Mouse (Mus musculus) CH12.LX (cell line): ENCODE measurements around the gene Gm20388. TPM values are rescaled to one million over a fixed set of nuclear protein-coding genes. Genes with fewer than 3 reads are reported as not detected.

Experiments used
- DNase-seq: peaks from one replicate; pipeline ENCODE4 v3.0.0-alpha.2; 2013; ENCODE audit errors: extremely low read depth
- H3K27ac ChIP-seq: 2 replicates; pipeline ENCODE4 v1.5.1; 2012; ENCODE audit warnings: low read depth, mild to moderate bottlenecking, control low read depth, moderate library complexity; ENCODE audit not compliant: insufficient read depth
- H3K27me3 ChIP-seq: replicated peaks from 2 replicates; pipeline ENCODE3; 2012; ENCODE audit warnings: inconsistent platforms
- H3K36me3 ChIP-seq, 2 experiments: replicated peaks in 1 of 2; 2 replicates each; pipeline versions ENCODE3 to v1.6.1; 2012; ENCODE audit warnings: inconsistent platforms in 1 of 2, low read length in 1 of 2, mild to moderate bottlenecking in 1 of 2, mixed read lengths in 1 of 2, moderate library complexity in 1 of 2; ENCODE audit not compliant: control insufficient read depth in 1 of 2, insufficient read depth in 1 of 2
- H3K4me1 ChIP-seq, 2 experiments: 2 replicates each; pipeline ENCODE4 v1.6.1; 2012; ENCODE audit warnings: inconsistent platforms in 1 of 2, moderate library complexity in 1 of 2; ENCODE audit not compliant: insufficient read depth in 2 of 2, control insufficient read depth in 1 of 2
- H3K4me2 ChIP-seq: 2 replicates; pipeline ENCODE4 v1.6.1; 2012; ENCODE audit warnings: low read depth, mild to moderate bottlenecking, control low read depth; ENCODE audit not compliant: poor library complexity, insufficient read depth, severe bottlenecking
- H3K4me3 ChIP-seq, 3 experiments: fragments of 150-350 bp in 1 of 3; sonication (generic) in 1 of 3; replicated peaks in 1 of 3; 2 replicates each; pipeline versions ENCODE3 to v1.5.1; 2011 to 2012; ENCODE audit warnings: low read depth in 2 of 3, low read length in 2 of 3, mild to moderate bottlenecking in 2 of 3, moderate library complexity in 2 of 3, control low read depth in 1 of 3, improper control_type of control experiment in 1 of 3, inconsistent platforms in 1 of 3, mixed read lengths in 1 of 3; ENCODE audit not compliant: poor library complexity in 1 of 3
- H3K79me2 ChIP-seq: replicated peaks from 2 replicates; pipeline ENCODE4 v1.6.1; 2012; ENCODE audit warnings: mild to moderate bottlenecking, moderate library complexity; ENCODE audit not compliant: control insufficient read depth, poor library complexity, insufficient read depth, severe bottlenecking; ENCODE audit errors: extremely low read depth
- H3K9ac ChIP-seq: 2 replicates; pipeline ENCODE4 v1.6.1; 2012; ENCODE audit warnings: low read depth, mild to moderate bottlenecking, control low read depth, moderate library complexity; ENCODE audit not compliant: insufficient read depth
- H3K9me3 ChIP-seq: replicated peaks from 2 replicates; pipeline ENCODE3; 2012; ENCODE audit warnings: low read length, inconsistent platforms, mixed read lengths
- BHLHE40 ChIP-seq: IDR thresholded peaks from 2 replicates; pipeline ENCODE4 v1.6.1; 2011; ENCODE audit warnings: mild to moderate bottlenecking, low read depth, low read length, improper control_type of control experiment
- CHD1 ChIP-seq: IDR thresholded peaks from 2 replicates; pipeline ENCODE4 v1.6.1; 2012; ENCODE audit warnings: low read depth, low read length, improper control_type of control experiment, inconsistent platforms
- CHD2 ChIP-seq: IDR thresholded peaks from 2 replicates; pipeline ENCODE4 v1.6.1; 2011; ENCODE audit warnings: low read length, improper control_type of control experiment
- CTCF ChIP-seq, 2 experiments: IDR thresholded peaks in 1 of 2; conservative IDR thresholded peaks in 1 of 2; 2 replicates each; pipeline ENCODE4 v1.5.1; 2011 to 2012; ENCODE audit warnings: low read depth in 2 of 2, low read length in 2 of 2, improper control_type of control experiment in 1 of 2, inconsistent platforms in 1 of 2, mild to moderate bottlenecking in 1 of 2, moderate library complexity in 1 of 2
- ELF1 ChIP-seq: IDR thresholded peaks from 2 replicates; pipeline ENCODE4 v1.6.1; 2014; ENCODE audit warnings: low read depth, mild to moderate bottlenecking, inconsistent platforms, low read length, improper control_type of control experiment
- EP300 ChIP-seq: IDR thresholded peaks from 2 replicates; pipeline ENCODE4 v1.6.1; 2011; ENCODE audit warnings: low read length, improper control_type of control experiment
- ETS1 ChIP-seq: conservative IDR thresholded peaks from 2 replicates; pipeline ENCODE4 v1.6.1; 2012; ENCODE audit warnings: low read depth, mild to moderate bottlenecking, inconsistent platforms, low read length, improper control_type of control experiment, moderate library complexity
- GABPA ChIP-seq: IDR thresholded peaks from 2 replicates; pipeline ENCODE4 v1.6.1; 2012; ENCODE audit warnings: low read depth, low read length, improper control_type of control experiment, inconsistent platforms; ENCODE audit not compliant: insufficient replicate concordance
- HCFC1 ChIP-seq: IDR thresholded peaks from 2 replicates; pipeline ENCODE4 v1.6.1; 2012; ENCODE audit warnings: low read depth, mild to moderate bottlenecking, inconsistent platforms, low read length, improper control_type of control experiment
- IRF4 ChIP-seq: IDR thresholded peaks from 2 replicates; pipeline ENCODE4 v1.6.1; 2014; ENCODE audit warnings: low read depth, mild to moderate bottlenecking, inconsistent platforms, low read length, improper control_type of control experiment
- JUND ChIP-seq: conservative IDR thresholded peaks from 2 replicates; pipeline ENCODE4 v1.6.1; 2011; ENCODE audit warnings: low read depth, low read length, improper control_type of control experiment
- KAT2A ChIP-seq: IDR thresholded peaks from 2 replicates; pipeline ENCODE4 v1.6.1; 2012; ENCODE audit warnings: low read length, improper control_type of control experiment, inconsistent platforms; ENCODE audit not compliant: insufficient replicate concordance
- MAFK ChIP-seq: IDR thresholded peaks from 2 replicates; pipeline ENCODE4 v1.6.1; 2011; ENCODE audit warnings: low read length, improper control_type of control experiment; ENCODE audit not compliant: insufficient replicate concordance
- MAX ChIP-seq: IDR thresholded peaks from 2 replicates; pipeline ENCODE4 v1.6.1; 2011; ENCODE audit warnings: low read length, improper control_type of control experiment
- MAZ ChIP-seq: IDR thresholded peaks from 2 replicates; pipeline ENCODE4 v1.6.1; 2012; ENCODE audit warnings: low read depth, mild to moderate bottlenecking, inconsistent platforms, low read length, improper control_type of control experiment, moderate library complexity
- NELFE ChIP-seq: IDR thresholded peaks from 2 replicates; pipeline ENCODE4 v1.6.1; 2011; ENCODE audit warnings: low read depth, low read length, improper control_type of control experiment
- POLR2AphosphoS2 ChIP-seq: IDR thresholded peaks from 2 replicates; pipeline ENCODE4 v1.6.1; 2011; ENCODE audit warnings: low read depth, low read length, improper control_type of control experiment
- RCOR1 ChIP-seq: conservative IDR thresholded peaks from 2 replicates; pipeline ENCODE4 v1.6.1; 2012; ENCODE audit warnings: low read depth, mild to moderate bottlenecking, inconsistent platforms, low read length, improper control_type of control experiment
- TCF12 ChIP-seq: IDR thresholded peaks from 2 replicates; pipeline ENCODE4 v1.6.1; 2014; ENCODE audit warnings: low read depth, mild to moderate bottlenecking, inconsistent platforms, low read length, improper control_type of control experiment
- UBTF ChIP-seq: IDR thresholded peaks from 2 replicates; pipeline ENCODE4 v1.6.1; 2012; ENCODE audit warnings: low read depth, mild to moderate bottlenecking, inconsistent platforms, low read length, improper control_type of control experiment, moderate library complexity
- USF1 ChIP-seq: IDR thresholded peaks from 2 replicates; pipeline ENCODE4 v1.6.1; 2014; ENCODE audit warnings: low read depth, mild to moderate bottlenecking, inconsistent platforms, low read length, improper control_type of control experiment
- ZC3H11A ChIP-seq: IDR thresholded peaks from 2 replicates; pipeline ENCODE4 v1.6.1; 2012; ENCODE audit warnings: low read depth, mild to moderate bottlenecking, inconsistent platforms, low read length, improper control_type of control experiment
- ZKSCAN1 ChIP-seq: IDR thresholded peaks from 2 replicates; pipeline ENCODE4 v1.6.1; 2012; ENCODE audit warnings: low read depth, inconsistent platforms, low read length, improper control_type of control experiment, borderline replicate concordance
- ZNF384 ChIP-seq: IDR thresholded peaks from 2 replicates; pipeline ENCODE4 v1.6.1; 2012; ENCODE audit warnings: low read depth, low read length, improper control_type of control experiment, inconsistent platforms
- dilution Hi-C: fragments of 300-500 bp; cut with MboI; formaldehyde crosslinking; loops from 2 replicates; pipeline ENCODE4 v1.14.3; 2020; ENCODE audit warnings: low sequenced_read_pairs; ENCODE audit not compliant: extremely low pct_unique_long_range_greater_than_20kb, extremely low pct_ligation_motif_present
- in situ Hi-C: fragments of 300-500 bp; cut with MboI; formaldehyde crosslinking; loops from 3 replicates; pipeline ENCODE4 v1.14.3; 2019; ENCODE audit warnings: low sequenced_read_pairs, low pct_ligation_motif_present, low pct_unique_long_range_greater_than_20kb, mixed read lengths
- polyA plus RNA-seq: library from polyadenylated mRNA; unstranded; fragments of >175 nt; gene quantifications from 2 replicates; pipeline ENCODE4 v1.2.1, GENCODE M21; 2012; ENCODE audit warnings: low read depth; ENCODE audit not compliant: insufficient read length
- total RNA-seq, 2 experiments: library from RNA; depleted of rRNA; stranded (reverse); fragments of 300-350 nt in 1 of 2; fragments of >200 nt in 1 of 2; gene quantifications; 2 replicates each; pipeline ENCODE4 v1.2.3; 2012 to 2014

Gene Gm20388
- total and polyA plus RNA-seq, 3 experiments: 14.8 to 26.3 (median 22.2) TPM

- Histone ChIP-seq H3K36me3 (no peaks in the 10 kb centered on the region), H3K79me2 (no peaks in the 10 kb centered on the region), H3K9ac (no peak overlapping the region), H3K27ac (no peak overlapping the region), H3K27me3 (peaks cover 85% of the 10 kb centered on the region), H3K4me1 (peaks cover 0 to 7% of the 10 kb centered on the region in 2 experiments; a peak in 2 of 4 replicates), H3K9me3 (peaks cover 3% of the 10 kb centered on the region), H3K4me2 (no peak overlapping the region), H3K4me3 (no peak overlapping the region)
- dilution Hi-C loops: no loop called here
- no peak for TF ChIP-seq CTCF (conservative IDR thresholded peaks at IDR 0.05 in 1 of 2, IDR thresholded peaks at IDR 0.05 in 1 of 2; ENCODE audit: low read depth in 2 of 2, low read length in 2 of 2)
- TF ChIP-seq NELFE: no peak
- TF ChIP-seq ZNF384: no peak
- no peak for TF ChIP-seq ZKSCAN1
- no peak for TF ChIP-seq KAT2A
- no peak for TF ChIP-seq CHD2
- TF ChIP-seq MAZ: no peak
- no peak for TF ChIP-seq RCOR1
- TF ChIP-seq EP300: no peak
- TF ChIP-seq GABPA: no peak
- TF ChIP-seq ZC3H11A: no peak
- no peak for TF ChIP-seq USF1
- no peak for TF ChIP-seq HCFC1
- TF ChIP-seq UBTF: no peak
- TF ChIP-seq IRF4: no peak
- no peak for TF ChIP-seq MAX
- in situ Hi-C loops: no loop called here
- no peak for DNase-seq
Observed at GRCm38 (mm10) chr8:122186363-122186974, 2275.8 kb downstream of the Gm20388 start.

GRCm38 (mm10) chr8:122187271-122187670, 2276.6 kb downstream of the Gm20388 start:
- peaks cover 84% of the 10 kb centered on the region for H3K27me3 ChIP-seq
- dilution Hi-C loops: no loop called here
- H3K4me2 ChIP-seq: no peak overlapping the region
- in situ Hi-C loops: no loop called here
- TF ChIP-seq HCFC1 (no peak), CHD2 (no peak), ELF1 (no peak), UBTF (no peak), POLR2AphosphoS2 (no peak), MAFK (no peak), BHLHE40 (no peak), JUND (no peak), TCF12 (no peak), ZC3H11A (no peak), CHD1 (no peak), RCOR1 (no peak), ETS1 (no peak)
- DNase-seq: no peak
- H3K4me1 ChIP-seq: 0 out of 4 replicates have a peak, but pooled peaks cover 0 to 3% of the 10 kb centered on the region in 2 experiments
- no peaks in the 10 kb centered on the region for H3K79me2 ChIP-seq
- H3K9ac ChIP-seq: no peak overlapping the region
- peaks cover 3% of the 10 kb centered on the region for H3K9me3 ChIP-seq
- no peak overlapping the region for H3K4me3 ChIP-seq
- H3K36me3 ChIP-seq: no peaks in the 10 kb centered on the region
- H3K27ac ChIP-seq: no peak overlapping the region
